Mouse (Mus musculus): Measurements from ENCODE around the gene Pitpnm2. TPM values are rescaled to one million over a fixed set of nuclear protein-coding genes. Genes with fewer than 3 reads are reported as not detected.

Pitpnm2 gene
- total and polyA plus RNA-seq, 3 experiments, result 9.0 to 35.6 (median 24.1) TPM

- ATAC-seq (ENCODE audit: extremely low read depth, insufficient number of reproducible peaks, low FRiP score, poor library complexity, severe bottlenecking), result no peak
- no peak for DNase-seq (ENCODE audit: low spot score)
- Histone ChIP-seq H3K36me3 (replicated peaks) (peaks cover 78% of the 10 kb centered on the region), H3K4me3 (ENCODE audit: low read depth, low read length) (no peak overlapping the region), H3K4me1 (ENCODE audit: insufficient read depth, low read depth, low read length) (peaks cover 35% of the 10 kb centered on the region), H3K9me3 (replicated peaks) (no peaks in the 10 kb centered on the region), H3K27me3 (ENCODE audit: insufficient read depth, low read length) (no peaks in the 10 kb centered on the region)
- TF ChIP-seq GATA1 (IDR thresholded peaks at IDR 0.05; ENCODE audit: borderline replicate concordance, low read length), result no peak
- TF ChIP-seq GATA2 (IDR thresholded peaks at IDR 0.05; ENCODE audit: borderline replicate concordance, low read depth, low read length), result no peak
- TF ChIP-seq TAL1 (conservative IDR thresholded peaks at IDR 0.05; ENCODE audit: low read depth, low read length), result no peak
- TF ChIP-seq POLR2AphosphoS5 (IDR thresholded peaks at IDR 0.05; ENCODE audit: insufficient replicate concordance, low read depth, low read length), result no peak
- TF ChIP-seq CTCF (IDR thresholded peaks at IDR 0.05; ENCODE audit: low read depth, low read length), result no peak
These were observed 5.1 kb downstream of the Pitpnm2 start for GRCm38 (mm10) chr5:124244449-124244848.

GRCm38 (mm10) chr5:124243236-124243901 lies 6.2 kb downstream of the Pitpnm2 start:
- no peak for ATAC-seq (ENCODE audit: extremely low read depth, insufficient number of reproducible peaks, low FRiP score, poor library complexity, severe bottlenecking)

DNA sequence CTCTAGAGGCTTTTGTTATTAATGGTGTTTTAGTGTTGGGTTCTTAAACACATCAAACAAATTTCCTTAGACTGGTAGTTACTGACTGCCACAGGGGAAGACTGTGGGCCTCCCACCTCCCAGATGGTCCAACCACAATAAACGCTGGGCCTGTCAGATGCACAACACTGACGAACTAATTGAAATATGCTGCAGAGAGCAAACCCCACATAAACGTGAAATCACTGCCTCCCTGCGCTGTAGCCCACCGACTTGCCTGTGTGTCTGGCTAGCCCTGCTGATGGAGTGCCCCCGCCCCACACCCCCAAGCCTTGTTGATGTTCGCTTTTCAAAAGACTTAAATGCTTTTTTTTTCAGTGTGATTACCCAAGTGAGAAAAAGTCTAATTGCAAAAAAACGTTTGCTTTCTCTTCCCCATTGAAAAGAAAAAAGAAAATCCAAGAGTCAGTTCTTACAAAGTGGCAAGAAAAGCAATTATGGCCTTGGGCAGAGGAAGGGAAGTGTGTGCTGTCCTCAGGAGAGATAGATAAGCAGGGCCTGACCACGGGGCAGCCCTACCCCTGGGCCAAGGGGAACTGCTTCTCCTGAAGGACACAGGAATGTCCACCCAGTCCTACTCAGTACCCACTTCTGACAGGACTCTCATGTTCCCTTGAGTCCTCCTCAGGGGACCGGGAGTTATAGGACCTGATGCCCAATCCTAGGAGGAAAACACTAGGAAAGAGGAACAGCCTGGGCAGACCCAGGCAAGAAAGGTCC lies 7.7 kb downstream of the Pitpnm2 start:
- peaks cover 86% of the 10 kb centered on the region for H3K36me3 ChIP-seq (replicated peaks)
- DNase-seq (ENCODE audit: low spot score) (no peak), ATAC-seq (ENCODE audit: extremely low read depth, insufficient number of reproducible peaks, low FRiP score, poor library complexity, severe bottlenecking) (no peak)
- no peaks in the 10 kb centered on the region for H3K9me3 ChIP-seq (replicated peaks)
- H3K27me3 ChIP-seq (ENCODE audit: insufficient read depth, low read length), result no peaks in the 10 kb centered on the region
- H3K4me1 ChIP-seq (ENCODE audit: insufficient read depth, low read depth, low read length), result peaks cover 23% of the 10 kb centered on the region
- no peak overlapping the region for H3K4me3 ChIP-seq (ENCODE audit: low read depth, low read length)
- no peak for TF ChIP-seq GATA1 (IDR thresholded peaks at IDR 0.05; ENCODE audit: borderline replicate concordance, low read length)

More at GRCm38 (mm10) chr5:124243236-124243901, 6.2 kb downstream of the Pitpnm2 start:
- Histone ChIP-seq H3K4me1 (ENCODE audit: insufficient read depth, low read depth, low read length) (peaks cover 28% of the 10 kb centered on the region), H3K9me3 (replicated peaks) (no peaks in the 10 kb centered on the region), H3K27me3 (ENCODE audit: insufficient read depth, low read length) (no peaks in the 10 kb centered on the region), H3K4me3 (ENCODE audit: low read depth, low read length) (no peak overlapping the region), H3K36me3 (replicated peaks) (peaks cover 89% of the 10 kb centered on the region)
- TF ChIP-seq TAL1 (conservative IDR thresholded peaks at IDR 0.05; ENCODE audit: low read depth, low read length) (no peak), GATA1 (IDR thresholded peaks at IDR 0.05; ENCODE audit: borderline replicate concordance, low read length) (no peak), CTCF (IDR thresholded peaks at IDR 0.05; ENCODE audit: low read depth, low read length) (no peak), GATA2 (IDR thresholded peaks at IDR 0.05; ENCODE audit: borderline replicate concordance, low read depth, low read length) (no peak), POLR2AphosphoS5 (IDR thresholded peaks at IDR 0.05; ENCODE audit: insufficient replicate concordance, low read depth, low read length) (no peak)
- DNase-seq (ENCODE audit: low spot score), result no peak

GRCm38 (mm10) chr5:124240841-124241685 lies 8.5 kb downstream of the Pitpnm2 start:
- DNase-seq (ENCODE audit: low spot score), result no peak
- Histone ChIP-seq H3K9me3 (replicated peaks) (no peaks in the 10 kb centered on the region), H3K4me1 (ENCODE audit: insufficient read depth, low read depth, low read length) (peaks cover 23% of the 10 kb centered on the region), H3K4me3 (ENCODE audit: low read depth, low read length) (no peak overlapping the region), H3K27me3 (ENCODE audit: insufficient read depth, low read length) (no peaks in the 10 kb centered on the region), H3K36me3 (replicated peaks) (peaks cover 87% of the 10 kb centered on the region)
- ATAC-seq (ENCODE audit: extremely low read depth, insufficient number of reproducible peaks, low FRiP score, poor library complexity, severe bottlenecking), result no peak
- TF ChIP-seq POLR2AphosphoS5 (IDR thresholded peaks at IDR 0.05; ENCODE audit: insufficient replicate concordance, low read depth, low read length) (no peak), GATA1 (IDR thresholded peaks at IDR 0.05; ENCODE audit: borderline replicate concordance, low read length) (no peak), CTCF (IDR thresholded peaks at IDR 0.05; ENCODE audit: low read depth, low read length) (no peak), TAL1 (conservative IDR thresholded peaks at IDR 0.05; ENCODE audit: low read depth, low read length) (no peak), GATA2 (IDR thresholded peaks at IDR 0.05; ENCODE audit: borderline replicate concordance, low read depth, low read length) (no peak)

DNA sequence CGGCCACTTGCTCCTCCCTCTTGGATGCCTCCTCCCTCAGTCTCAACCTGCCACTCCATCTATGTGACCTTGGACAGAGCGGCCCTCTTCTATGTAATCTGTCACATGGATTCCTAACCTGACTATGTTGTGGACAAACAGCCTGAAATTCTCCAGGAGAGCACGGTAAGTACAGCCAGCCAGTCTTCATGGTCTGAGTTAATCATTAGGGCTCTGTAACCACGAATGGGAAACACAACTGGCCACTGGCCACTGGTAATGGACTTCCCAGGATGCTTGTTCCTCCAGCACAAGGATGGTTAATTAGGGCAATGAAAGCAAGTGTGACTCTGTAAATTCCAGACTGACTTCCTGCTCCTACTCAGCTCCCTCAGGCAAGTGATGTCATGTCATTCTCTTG lies 13.4 kb downstream of the Pitpnm2 start:
- TF ChIP-seq POLR2AphosphoS5 (IDR thresholded peaks at IDR 0.05; ENCODE audit: insufficient replicate concordance, low read depth, low read length), result no peak
- no peak for TF ChIP-seq GATA1 (IDR thresholded peaks at IDR 0.05; ENCODE audit: borderline replicate concordance, low read length)
- no peak for TF ChIP-seq TAL1 (conservative IDR thresholded peaks at IDR 0.05; ENCODE audit: low read depth, low read length)
- TF ChIP-seq CTCF (IDR thresholded peaks at IDR 0.05; ENCODE audit: low read depth, low read length), result no peak
- Histone ChIP-seq H3K36me3 (replicated peaks) (peaks cover 70% of the 10 kb centered on the region), H3K27me3 (ENCODE audit: insufficient read depth, low read length) (no peaks in the 10 kb centered on the region), H3K4me3 (ENCODE audit: low read depth, low read length) (no peak overlapping the region), H3K4me1 (ENCODE audit: insufficient read depth, low read depth, low read length) (peaks cover 15% of the 10 kb centered on the region), H3K9me3 (replicated peaks) (no peaks in the 10 kb centered on the region)
- no peak for ATAC-seq (ENCODE audit: extremely low read depth, insufficient number of reproducible peaks, low FRiP score, poor library complexity, severe bottlenecking)
- no peak for DNase-seq (ENCODE audit: low spot score)

DNA sequence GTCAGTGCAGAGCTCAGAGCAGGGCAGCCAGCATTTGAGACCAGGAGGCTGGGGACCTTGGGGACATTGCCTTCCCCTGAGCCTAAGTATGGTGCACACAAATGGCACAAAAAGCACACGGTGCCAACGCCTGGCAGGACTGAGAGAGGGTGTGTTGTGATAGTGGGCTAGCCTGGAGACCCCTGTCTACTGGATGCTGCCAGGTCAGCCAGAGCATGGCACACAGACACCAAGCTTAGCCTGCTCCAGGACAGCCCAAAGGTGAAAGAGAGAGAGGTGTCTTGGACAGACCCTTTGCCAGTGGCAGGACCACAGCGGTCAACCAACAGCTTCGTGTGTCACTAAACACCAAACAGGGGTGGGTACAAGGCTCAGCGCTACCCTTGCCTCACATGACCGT lies 14.8 kb downstream of the Pitpnm2 start:
- Histone ChIP-seq H3K4me3 (ENCODE audit: low read depth, low read length) (no peak overlapping the region), H3K36me3 (replicated peaks) (peaks cover 62% of the 10 kb centered on the region), H3K4me1 (ENCODE audit: insufficient read depth, low read depth, low read length) (peaks cover 11% of the 10 kb centered on the region), H3K27me3 (ENCODE audit: insufficient read depth, low read length) (no peaks in the 10 kb centered on the region), H3K9me3 (replicated peaks) (no peaks in the 10 kb centered on the region)
- TF ChIP-seq TAL1 (conservative IDR thresholded peaks at IDR 0.05; ENCODE audit: low read depth, low read length) (no peak), CTCF (IDR thresholded peaks at IDR 0.05; ENCODE audit: low read depth, low read length) (no peak), GATA2 (IDR thresholded peaks at IDR 0.05; ENCODE audit: borderline replicate concordance, low read depth, low read length) (no peak), GATA1 (IDR thresholded peaks at IDR 0.05; ENCODE audit: borderline replicate concordance, low read length) (no peak), POLR2AphosphoS5 (IDR thresholded peaks at IDR 0.05; ENCODE audit: insufficient replicate concordance, low read depth, low read length) (no peak)
- DNase-seq (ENCODE audit: low spot score) (no peak), ATAC-seq (ENCODE audit: extremely low read depth, insufficient number of reproducible peaks, low FRiP score, poor library complexity, severe bottlenecking) (no peak)

Measured in G1E (cell line).